Mouse (Mus musculus): ENCODE measurements around the gene Mesp2.

GRCm38 (mm10) chr7:79762106-79762505, 48.4 kb upstream of the Mesp2 start:
- TF ChIP-seq EP300 (IDR thresholded peaks at IDR 0.05; ENCODE audit: insufficient read depth, low read depth, low read length) (no peak), POLR2A (IDR thresholded peaks at IDR 0.05; ENCODE audit: insufficient read depth, low read depth, low read length) (no peak), CTCF (IDR thresholded peaks at IDR 0.05) (no peak)
